Mouse (Mus musculus): Measurements from ENCODE around the gene Rnf144a. TPM values are rescaled to one million over a fixed set of nuclear protein-coding genes. Genes with fewer than 3 reads are reported as not detected.
"Not testable (repeated sequence)": the region's sequence is repeated elsewhere in the genome, so short reads cannot be mapped to it uniquely, and the experiment has no call there.

The Rnf144a gene
- polyA plus RNA-seq, 1 experiment from 2014 or later, result 40.2 TPM

DNA sequence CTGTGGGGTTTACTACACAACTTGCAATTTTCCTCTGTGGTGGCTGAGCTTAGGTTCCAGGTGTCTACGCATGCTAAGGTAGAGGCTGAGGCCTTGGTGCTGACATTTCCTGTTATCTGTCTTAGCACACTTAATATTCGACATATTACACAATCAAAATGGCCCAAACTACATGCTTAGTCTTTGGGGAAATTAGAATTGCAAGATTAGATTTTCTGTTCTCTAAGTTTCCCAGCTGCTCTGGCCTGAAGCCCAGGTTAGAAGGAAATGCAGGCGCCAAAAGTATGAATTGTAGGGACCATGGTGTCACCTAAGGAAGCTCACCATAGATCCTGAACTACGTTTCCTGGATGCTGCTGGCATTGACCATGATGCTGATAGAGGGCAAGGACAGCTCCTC, 21.3 kb upstream of the Rnf144a start:
- Histone ChIP-seq H3K4me2 (replicated peaks) (no peak overlapping the region), H3K27me3 (no peaks in the 10 kb centered on the region), H3K4me3 (no peak overlapping the region), H3K4me1 (no peaks in the 10 kb centered on the region), H3K36me3 (no peaks in the 10 kb centered on the region), H3K27ac (replicated peaks) (no peak overlapping the region), H3K9me3 (no peaks in the 10 kb centered on the region), H3K9ac (replicated peaks) (no peak overlapping the region)
- 91% methylated on average over 4 of the region's 4 CpGs for WGBS
- ATAC-seq (replicated peaks), result no peak

DNA sequence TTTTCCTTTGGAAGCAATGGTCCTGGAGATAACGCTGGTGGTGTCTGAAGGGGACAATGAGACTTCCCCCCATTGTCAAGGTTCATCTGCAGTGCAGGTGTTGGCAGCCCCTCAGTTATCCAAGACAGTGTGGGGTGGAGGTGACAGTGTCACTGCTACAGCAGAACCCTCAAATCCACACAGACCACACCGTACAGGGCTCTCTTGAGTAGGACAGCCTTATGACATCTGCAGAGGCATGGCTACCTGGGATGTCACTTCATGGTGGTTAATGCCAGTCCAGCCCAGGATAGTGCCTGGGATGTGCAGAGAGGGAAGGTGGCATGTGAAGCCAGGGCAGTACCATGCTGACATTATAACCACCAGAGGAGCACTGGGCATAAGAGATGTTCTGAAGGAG, 13.7 kb upstream of the Rnf144a start:
- H3K9me3 ChIP-seq; ATAC-seq (replicated peaks); H3K27me3 ChIP-seq; H3K4me3 ChIP-seq; H3K4me1 ChIP-seq; H3K9ac ChIP-seq (replicated peaks); H3K36me3 ChIP-seq; H3K27ac ChIP-seq (replicated peaks); H3K4me2 ChIP-seq (replicated peaks): not testable (repeated sequence)
- WGBS, result 86% methylated on average over 2 of the region's 2 CpGs

DNA sequence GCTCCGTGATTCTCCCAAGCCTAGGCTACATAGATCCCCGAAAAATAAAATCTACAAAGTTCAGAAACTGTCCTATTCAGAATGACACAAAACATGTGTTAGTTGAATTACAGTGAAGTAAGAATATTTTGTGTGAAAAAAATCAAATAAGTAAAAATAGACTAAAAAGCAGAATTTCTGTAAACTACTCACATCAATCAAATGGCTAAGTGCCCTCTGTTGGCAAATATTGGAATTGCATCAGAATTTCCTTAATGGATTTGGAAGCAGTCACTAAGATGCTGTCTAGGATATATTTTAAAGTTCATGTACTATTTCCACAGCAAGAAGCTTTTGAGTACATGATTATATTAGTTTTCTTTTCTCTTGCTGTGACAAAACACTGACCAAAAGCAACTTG, 9.8 kb upstream of the Rnf144a start:
- no peak overlapping the region for H3K4me2 ChIP-seq (replicated peaks)
- no peak overlapping the region for H3K9ac ChIP-seq (replicated peaks)
- 92% methylated on average over 2 of the region's 2 CpGs for WGBS
- H3K27ac ChIP-seq (replicated peaks), result no peak overlapping the region
- no peaks in the 10 kb centered on the region for H3K27me3 ChIP-seq
- no peaks in the 10 kb centered on the region for H3K36me3 ChIP-seq
- no peaks in the 10 kb centered on the region for H3K9me3 ChIP-seq
- no peak overlapping the region for H3K4me3 ChIP-seq
- ATAC-seq (replicated peaks), result no peak
- no peaks in the 10 kb centered on the region for H3K4me1 ChIP-seq

DNA sequence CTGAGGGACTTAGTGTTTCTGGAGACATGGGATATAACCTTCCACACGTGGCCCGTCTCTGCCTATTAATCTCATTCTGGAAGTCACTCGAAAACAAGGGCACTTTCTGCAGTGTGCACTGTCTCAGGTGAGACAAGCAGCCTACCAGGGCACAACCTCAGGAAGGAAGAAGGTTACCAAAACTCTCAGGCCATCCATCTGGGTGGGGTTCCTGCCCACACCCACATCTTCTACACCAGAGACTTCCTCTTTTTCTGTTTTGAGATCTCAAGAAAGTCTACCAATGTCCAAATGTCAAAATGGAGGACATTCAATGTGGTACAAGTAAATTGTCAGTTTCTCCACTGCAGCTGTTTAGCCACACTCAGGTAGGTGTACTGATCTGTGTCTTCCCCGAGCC, 3.3 kb upstream of the Rnf144a start:
- Histone ChIP-seq H3K4me1 (peaks cover 14% of the 10 kb centered on the region), H3K9me3 (no peaks in the 10 kb centered on the region), H3K4me3 (no peak overlapping the region), H3K4me2 (replicated peaks) (no peak overlapping the region), H3K9ac (replicated peaks) (no peak overlapping the region), H3K36me3 (no peaks in the 10 kb centered on the region), H3K27ac (replicated peaks) (no peak overlapping the region), H3K27me3 (no peaks in the 10 kb centered on the region)
- ATAC-seq (replicated peaks), result no peak
- 83% methylated on average over 4 of the region's 4 CpGs for WGBS

DNA sequence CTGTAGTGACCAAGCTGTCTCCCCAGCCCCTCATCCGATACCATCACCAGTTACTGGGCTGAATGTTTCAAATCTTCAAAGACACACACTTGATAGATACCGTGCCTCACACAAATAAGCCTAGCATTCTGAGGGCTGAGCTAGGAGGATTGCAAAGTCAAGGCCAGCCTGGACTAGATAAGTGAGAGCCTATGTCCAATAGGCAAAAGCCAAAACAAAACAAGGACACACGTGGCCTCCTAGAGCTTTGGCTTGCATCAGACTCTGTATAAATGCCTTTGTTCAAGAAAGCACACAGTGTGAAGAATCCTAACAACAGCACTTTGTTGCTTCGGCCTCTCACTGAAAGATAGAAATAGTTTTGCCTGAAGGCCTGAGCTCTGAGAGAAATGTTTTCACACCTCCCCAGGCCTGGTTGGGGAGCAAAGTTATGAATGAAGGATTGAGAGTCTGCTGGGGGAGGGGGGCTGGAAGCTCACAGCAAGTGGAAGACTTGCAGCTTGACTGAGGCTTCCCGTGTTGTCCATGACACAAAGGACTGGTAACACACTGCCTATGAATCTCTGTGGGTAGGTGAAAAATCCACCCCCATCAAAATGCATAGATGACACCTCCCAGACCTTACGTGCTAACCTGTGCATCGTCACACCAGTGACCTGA, 1.7 kb upstream of the Rnf144a start:
- H3K4me3 ChIP-seq, result no peak overlapping the region
- H3K27me3 ChIP-seq, result no peaks in the 10 kb centered on the region
- ATAC-seq (replicated peaks), result no peak
- no peaks in the 10 kb centered on the region for H3K9me3 ChIP-seq
- no peak overlapping the region for H3K4me2 ChIP-seq (replicated peaks)
- no peaks in the 10 kb centered on the region for H3K36me3 ChIP-seq
- peaks cover 29% of the 10 kb centered on the region for H3K4me1 ChIP-seq
- WGBS, result 69% methylated on average over 7 of the region's 7 CpGs
- no peak overlapping the region for H3K27ac ChIP-seq (replicated peaks)
- H3K9ac ChIP-seq (replicated peaks), result no peak overlapping the region

DNA sequence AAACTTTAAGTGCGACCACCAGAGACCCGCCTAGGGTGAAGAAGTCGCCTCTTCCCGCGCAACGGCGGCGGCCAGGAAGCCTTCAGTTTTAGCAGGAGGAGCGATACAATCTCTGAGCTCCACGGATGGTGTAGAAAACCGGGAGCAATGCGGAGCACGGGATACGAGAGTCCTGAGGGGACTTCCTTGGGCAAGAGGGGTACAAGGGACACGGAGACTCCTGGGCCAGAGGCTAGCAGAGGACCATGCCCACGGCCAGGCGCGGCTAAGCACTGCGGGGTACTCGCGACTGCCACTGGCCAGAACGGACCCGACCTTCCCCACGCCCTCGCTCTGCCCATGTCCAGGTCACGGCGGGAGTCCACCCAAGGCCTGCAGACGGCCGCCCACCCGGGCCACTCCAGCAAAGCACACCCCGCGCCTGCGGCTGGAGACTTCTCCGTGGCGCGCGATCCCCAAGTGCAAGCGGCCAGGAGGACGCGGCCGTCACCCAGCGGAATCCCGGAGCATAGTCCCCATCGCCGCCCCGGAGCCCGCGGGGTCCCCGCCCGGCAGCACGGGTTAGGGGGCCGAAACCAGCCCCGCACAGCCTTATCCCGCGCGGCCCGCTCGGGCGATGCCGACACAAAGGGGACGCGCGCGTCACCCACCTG, 477 bp downstream of the Rnf144a start:
- peak overlapping the region; percentile 96 for H3K4me3 ChIP-seq
- peak overlapping the region; percentile 85 for H3K27ac ChIP-seq (replicated peaks)
- no peaks in the 10 kb centered on the region for H3K27me3 ChIP-seq
- no peaks in the 10 kb centered on the region for H3K36me3 ChIP-seq
- under 1% methylated on average over 59 of the region's 64 CpGs for WGBS
- H3K4me2 ChIP-seq (replicated peaks), result peak overlapping the region; percentile 83
- H3K4me1 ChIP-seq, result peaks cover 43% of the 10 kb centered on the region
- peak overlapping the region; percentile 99 for H3K9ac ChIP-seq (replicated peaks)
- H3K9me3 ChIP-seq, result no peaks in the 10 kb centered on the region
- peak; percentile 83 for ATAC-seq (replicated peaks)

DNA sequence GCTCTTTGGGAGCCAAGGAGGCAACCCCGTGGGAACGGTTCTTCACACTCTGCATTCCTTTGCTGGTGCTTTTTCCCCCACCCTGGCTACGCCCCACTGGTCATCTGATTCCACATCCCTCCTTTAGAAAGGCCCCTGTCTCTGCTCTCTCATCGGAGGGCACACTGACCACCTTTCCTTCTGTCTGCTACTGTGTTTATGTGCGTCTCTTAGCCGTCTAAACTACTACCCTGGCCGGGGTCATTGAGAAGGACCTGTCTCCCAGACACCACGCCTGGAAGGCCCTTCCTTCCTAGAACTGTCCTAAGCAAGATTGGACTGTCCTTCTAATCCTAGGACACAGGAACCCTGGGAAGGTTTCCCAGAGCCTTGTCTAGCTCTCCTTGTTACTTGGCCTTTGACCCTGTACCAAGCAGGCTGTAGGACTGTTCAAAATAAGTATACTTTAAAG, 1.1 kb downstream of the Rnf144a start:
- WGBS, result 4% methylated on average over 8 of the region's 8 CpGs
- H3K9me3 ChIP-seq, result no peaks in the 10 kb centered on the region
- peaks cover 43% of the 10 kb centered on the region for H3K4me1 ChIP-seq
- H3K9ac ChIP-seq (replicated peaks), result peak overlapping the region; percentile 99
- no peak; the same call in 1 of the 2 replicates for ATAC-seq (replicated peaks)
- no peaks in the 10 kb centered on the region for H3K27me3 ChIP-seq
- H3K27ac ChIP-seq (replicated peaks), result no peak overlapping the region
- H3K36me3 ChIP-seq, result no peaks in the 10 kb centered on the region
- peak overlapping the region; percentile 96 for H3K4me3 ChIP-seq
- peak overlapping the region; percentile 83 for H3K4me2 ChIP-seq (replicated peaks)

DNA sequence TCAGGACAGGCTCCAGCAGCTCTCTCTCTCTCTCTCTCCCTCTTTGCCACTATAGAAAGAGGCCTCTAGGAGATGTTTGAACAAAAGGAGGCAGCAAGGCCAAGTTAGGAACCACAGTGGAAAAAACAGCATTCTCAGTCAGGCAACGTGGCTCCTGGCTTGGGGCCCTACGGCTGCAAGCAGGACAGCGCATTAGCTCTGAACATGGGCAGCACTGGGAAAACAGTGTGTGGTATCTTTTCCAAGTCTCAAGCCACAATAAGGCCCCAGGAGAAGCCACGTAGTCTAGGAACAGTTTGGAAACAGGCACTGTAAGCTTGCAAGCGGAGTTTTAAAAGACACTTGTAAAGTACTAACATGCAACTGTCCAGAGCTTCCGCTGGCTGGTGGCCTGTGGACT, 2.3 kb downstream of the Rnf144a start:
- H3K27me3 ChIP-seq, result no peaks in the 10 kb centered on the region
- H3K4me3 ChIP-seq, result peak overlapping the region; percentile 96
- no peaks in the 10 kb centered on the region for H3K9me3 ChIP-seq
- 43% methylated on average over 6 of the region's 6 CpGs for WGBS
- peaks cover 50% of the 10 kb centered on the region for H3K4me1 ChIP-seq
- H3K4me2 ChIP-seq (replicated peaks), result peak overlapping the region; percentile 83
- peak overlapping the region; percentile 7; the same call in 1 of the 2 replicates for H3K9ac ChIP-seq (replicated peaks)
- H3K27ac ChIP-seq (replicated peaks), result no peak overlapping the region
- no peaks in the 10 kb centered on the region; the same call in 1 of the 2 replicates for H3K36me3 ChIP-seq
- no peak for ATAC-seq (replicated peaks)

DNA sequence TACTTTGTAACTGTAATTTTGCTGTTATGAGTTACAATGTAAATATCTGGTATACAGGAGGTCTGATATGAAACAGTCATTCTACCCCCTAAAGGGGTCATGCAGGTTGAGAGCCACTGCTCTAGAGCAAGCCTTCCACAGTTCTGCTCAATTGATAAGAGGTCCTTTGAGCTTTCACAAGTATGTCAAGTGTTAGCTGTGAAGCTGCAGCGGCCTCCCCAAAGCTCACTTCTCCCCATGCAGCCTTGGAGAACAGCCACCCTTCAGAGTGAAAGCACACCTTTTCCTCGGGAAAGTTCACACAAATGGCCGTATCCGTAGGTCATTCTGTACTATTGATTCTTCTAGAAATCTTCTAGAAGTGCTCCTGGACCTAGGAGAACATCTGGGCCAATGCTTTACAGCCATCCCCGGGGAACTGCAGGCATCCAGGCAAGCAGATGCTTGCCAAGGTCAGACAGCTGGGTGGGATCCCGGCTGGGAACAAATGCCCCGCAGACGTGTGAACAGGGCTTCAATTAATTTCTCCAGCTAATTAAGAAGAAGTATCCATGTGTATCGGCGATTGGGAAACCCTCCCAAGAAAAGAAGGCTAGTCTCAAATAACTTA, 3.1 kb downstream of the Rnf144a start:
- peaks cover 50% of the 10 kb centered on the region for H3K4me1 ChIP-seq
- ATAC-seq (replicated peaks), result no peak
- H3K9ac ChIP-seq (replicated peaks), result no peak overlapping the region
- H3K27me3 ChIP-seq, result no peaks in the 10 kb centered on the region
- 40% methylated on average over 10 of the region's 10 CpGs for WGBS
- H3K4me3 ChIP-seq, result peak overlapping the region; percentile 96; the same call in 1 of the 2 replicates
- no peak overlapping the region for H3K27ac ChIP-seq (replicated peaks)
- peak overlapping the region; percentile 83 for H3K4me2 ChIP-seq (replicated peaks)
- H3K36me3 ChIP-seq, result no peaks in the 10 kb centered on the region; the same call in 1 of the 2 replicates
- no peaks in the 10 kb centered on the region for H3K9me3 ChIP-seq

DNA sequence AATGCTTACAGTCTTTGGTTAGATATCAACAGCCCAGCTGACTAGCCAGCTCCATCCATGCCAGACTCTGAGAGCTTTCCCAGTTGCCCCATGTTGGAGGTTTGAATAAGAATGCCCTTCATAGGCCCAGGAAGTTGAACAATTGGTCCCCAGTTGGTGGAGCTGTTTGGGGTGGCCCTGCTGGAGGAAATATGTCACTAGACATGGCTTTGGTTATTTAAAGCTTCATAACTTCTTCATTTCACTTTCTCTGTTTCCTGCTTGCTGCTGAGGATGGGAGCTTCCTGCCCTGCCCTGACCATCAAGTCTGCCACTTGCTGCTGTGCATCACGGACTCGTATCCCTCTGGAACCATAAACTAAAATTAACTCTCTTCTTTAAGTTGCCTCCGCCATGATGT, 4.6 kb downstream of the Rnf144a start:
- no peak overlapping the region for H3K27ac ChIP-seq (replicated peaks)
- H3K4me1 ChIP-seq, result peaks cover 55% of the 10 kb centered on the region
- H3K9ac ChIP-seq (replicated peaks), result no peak overlapping the region
- no peak overlapping the region for H3K4me3 ChIP-seq
- ATAC-seq (replicated peaks), result no peak
- H3K4me2 ChIP-seq (replicated peaks), result no peak overlapping the region
- H3K9me3 ChIP-seq, result no peaks in the 10 kb centered on the region
- no peaks in the 10 kb centered on the region; the same call in 1 of the 2 replicates for H3K36me3 ChIP-seq
- H3K27me3 ChIP-seq, result no peaks in the 10 kb centered on the region
- 97% methylated on average over 3 of the region's 3 CpGs for WGBS

DNA sequence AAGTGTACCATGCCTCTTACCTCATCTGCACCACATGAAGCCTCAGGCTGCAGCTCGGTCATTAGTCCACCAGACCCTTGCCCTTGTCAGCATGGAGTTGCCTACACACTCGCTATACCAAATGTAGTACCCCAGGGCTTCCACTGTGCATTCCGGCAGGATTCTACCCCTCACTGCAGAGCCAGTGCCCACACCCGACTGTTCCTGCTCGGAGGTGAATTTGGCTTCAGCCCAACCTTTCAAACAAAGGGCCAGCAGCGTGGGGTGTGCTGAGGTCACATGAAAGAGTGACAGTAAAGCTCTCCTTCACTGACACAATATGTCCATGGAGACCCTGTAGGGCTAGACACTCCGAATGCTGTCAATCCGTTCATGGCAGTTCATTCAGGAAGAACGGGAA, 6.3 kb downstream of the Rnf144a start:
- Histone ChIP-seq H3K9ac (replicated peaks) (no peak overlapping the region), H3K36me3 (no peaks in the 10 kb centered on the region; the same call in 1 of the 2 replicates), H3K4me1 (peaks cover 56% of the 10 kb centered on the region), H3K27me3 (no peaks in the 10 kb centered on the region), H3K9me3 (no peaks in the 10 kb centered on the region), H3K4me2 (replicated peaks) (no peak overlapping the region), H3K4me3 (no peak overlapping the region), H3K27ac (replicated peaks) (no peak overlapping the region)
- 51% methylated on average over 9 of the region's 9 CpGs for WGBS
- no peak for ATAC-seq (replicated peaks)

Measured in forebrain, embryonic 15.5 days (tissue).